Mouse (Mus musculus) liver, embryonic 12.5 days (tissue): ENCODE results near the gene Ppfibp2. TPM values are rescaled to one million over a fixed set of nuclear protein-coding genes. Genes with fewer than 3 reads are reported as not detected.

Experiments
- ATAC-seq: fragments of 200-750 bp; cut with Nextera tagmentation; 2 replicates; pipeline ENCODE4 v1.8.0; 2017; ENCODE audit warnings: moderate number of reproducible peaks, mild to moderate bottlenecking, moderate library complexity
- H3K27ac ChIP-seq: fragments of 300-500 bp; sonication (generic); 2 replicates; pipeline ENCODE4 v1.5.1; 2016; ENCODE audit warnings: mild to moderate bottlenecking
- H3K27me3 ChIP-seq: fragments of 300-500 bp; sonication (generic); replicated peaks from 2 replicates; pipeline ENCODE4 v1.6.1; 2016; ENCODE audit warnings: mild to moderate bottlenecking, moderate library complexity
- H3K36me3 ChIP-seq: fragments of 300-500 bp; sonication (generic); 2 replicates; pipeline ENCODE4 v1.6.1; 2016; ENCODE audit warnings: mild to moderate bottlenecking, moderate library complexity
- H3K4me1 ChIP-seq: fragments of 300-500 bp; sonication (generic); 2 replicates; pipeline ENCODE4 v1.6.1; 2016
- H3K4me2 ChIP-seq: fragments of 300-500 bp; sonication (generic); 2 replicates; pipeline ENCODE4 v1.6.1; 2016; ENCODE audit warnings: mild to moderate bottlenecking, moderate library complexity
- H3K4me3 ChIP-seq: fragments of 300-500 bp; sonication (generic); 2 replicates; pipeline ENCODE4 v1.5.1; 2016; ENCODE audit warnings: mild to moderate bottlenecking, moderate library complexity
- H3K9ac ChIP-seq: fragments of 300-500 bp; sonication (generic); 2 replicates; pipeline ENCODE4 v1.6.1; 2016; ENCODE audit warnings: mild to moderate bottlenecking, moderate library complexity
- H3K9me3 ChIP-seq: fragments of 300-500 bp; sonication (generic); replicated peaks from 2 replicates; pipeline ENCODE4 v1.6.1; 2016; ENCODE audit warnings: mild to moderate bottlenecking, moderate library complexity
- WGBS: fragments of 180-500 bp; shearing (Covaris S2); methylation state at CpG from one replicate; pipeline ENCODE4 v1.1.7; 2016; ENCODE audit not compliant: insufficient replicate concordance; 5-methylcytosine and 5-hydroxymethylcytosine counted together
- polyA plus RNA-seq: library from polyadenylated mRNA; unstranded; fragments of >200 nt; fragmentation: Nextera tagmentation; extraction: Ambion mirVana; gene quantifications from 2 replicates; pipeline ENCODE4 v1.2.1, GENCODE M21; 2016

Gene Ppfibp2
- polyA plus RNA-seq, 1 experiment from 2014 or later: 3.9 TPM

- 73% methylated on average over 12 of the region's 12 CpGs for WGBS
- no peak for ATAC-seq
- Histone ChIP-seq H3K9ac (no peak overlapping the region), H3K4me1 (no peaks in the 10 kb centered on the region), H3K36me3 (no peaks in the 10 kb centered on the region), H3K27me3 (no peaks in the 10 kb centered on the region), H3K9me3 (peaks cover 4% of the 10 kb centered on the region; the same call in 1 of the 2 replicates), H3K27ac (no peak overlapping the region), H3K4me3 (no peak overlapping the region), H3K4me2 (no peak overlapping the region)
These were observed 54.1 kb downstream of the Ppfibp2 start for GRCm38 (mm10) chr7:107648937-107649688.

- Histone ChIP-seq H3K4me1 (no peaks in the 10 kb centered on the region), H3K27ac (no peak overlapping the region), H3K4me3 (no peak overlapping the region), H3K9me3 (peaks cover 2% of the 10 kb centered on the region; the same call in 1 of the 2 replicates), H3K36me3 (no peaks in the 10 kb centered on the region), H3K27me3 (no peaks in the 10 kb centered on the region), H3K4me2 (no peak overlapping the region), H3K9ac (no peak overlapping the region)
- 65% methylated on average over 7 of the region's 7 CpGs for WGBS
- no peak for ATAC-seq
These were observed 55.0 kb downstream of the Ppfibp2 start for GRCm38 (mm10) chr7:107649990-107650389.

DNA sequence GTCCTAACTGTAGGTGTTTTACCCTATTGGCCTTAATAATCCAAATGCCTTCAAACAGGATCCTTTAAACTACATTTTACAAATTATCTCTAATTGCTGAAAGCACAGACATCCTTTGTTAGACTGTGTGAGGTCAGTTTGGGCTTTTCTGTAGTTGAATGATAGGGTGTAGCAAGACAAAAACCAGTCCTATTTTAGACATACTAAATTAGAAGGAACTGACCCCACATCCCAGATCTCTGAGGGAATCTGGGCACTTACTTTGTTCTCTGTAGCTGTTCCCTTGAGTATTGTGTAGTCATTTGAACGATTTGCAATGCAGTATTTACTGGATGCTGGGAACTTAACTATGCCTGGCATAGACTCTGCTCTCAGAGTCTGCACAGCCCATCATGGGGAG lies 56.8 kb downstream of the Ppfibp2 start:
- H3K9ac ChIP-seq: no peak overlapping the region
- ATAC-seq: no peak
- no peaks in the 10 kb centered on the region for H3K9me3 ChIP-seq
- WGBS: 53% methylated on average over 1 of the region's 1 CpGs
- H3K4me2 ChIP-seq: no peak overlapping the region
- H3K27ac ChIP-seq: no peak overlapping the region
- H3K4me1 ChIP-seq: no peaks in the 10 kb centered on the region
- H3K36me3 ChIP-seq: no peaks in the 10 kb centered on the region
- no peak overlapping the region for H3K4me3 ChIP-seq
- no peaks in the 10 kb centered on the region for H3K27me3 ChIP-seq

DNA sequence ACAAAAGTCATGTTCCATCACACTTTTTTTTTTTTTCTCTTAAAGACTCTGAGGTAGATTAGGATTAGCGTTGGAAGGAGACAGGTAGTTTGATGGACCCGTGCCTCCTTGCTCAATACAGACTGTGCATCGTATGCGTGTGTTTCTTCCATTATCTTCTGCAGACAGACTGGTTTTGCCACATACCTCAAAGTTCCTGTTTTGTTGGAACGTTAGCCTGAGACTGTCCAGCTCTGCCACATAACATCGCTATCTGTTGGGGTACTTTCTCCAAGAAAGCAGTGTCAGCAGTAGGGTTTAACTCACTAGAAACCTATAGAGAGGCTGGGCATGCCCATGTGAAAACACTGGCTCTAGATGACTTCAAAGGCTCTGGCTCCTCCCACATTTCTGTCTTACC lies 61.4 kb downstream of the Ppfibp2 start:
- H3K27me3 ChIP-seq: no peaks in the 10 kb centered on the region
- H3K36me3 ChIP-seq: no peaks in the 10 kb centered on the region
- no peaks in the 10 kb centered on the region for H3K9me3 ChIP-seq
- H3K4me2 ChIP-seq: no peak overlapping the region
- 32% methylated on average over 6 of the region's 6 CpGs for WGBS
- peak; percentile 32; the same call in 1 of the 2 replicates for ATAC-seq
- no peak overlapping the region for H3K9ac ChIP-seq
- H3K27ac ChIP-seq: no peak overlapping the region
- no peak overlapping the region for H3K4me3 ChIP-seq
- H3K4me1 ChIP-seq: no peaks in the 10 kb centered on the region

DNA sequence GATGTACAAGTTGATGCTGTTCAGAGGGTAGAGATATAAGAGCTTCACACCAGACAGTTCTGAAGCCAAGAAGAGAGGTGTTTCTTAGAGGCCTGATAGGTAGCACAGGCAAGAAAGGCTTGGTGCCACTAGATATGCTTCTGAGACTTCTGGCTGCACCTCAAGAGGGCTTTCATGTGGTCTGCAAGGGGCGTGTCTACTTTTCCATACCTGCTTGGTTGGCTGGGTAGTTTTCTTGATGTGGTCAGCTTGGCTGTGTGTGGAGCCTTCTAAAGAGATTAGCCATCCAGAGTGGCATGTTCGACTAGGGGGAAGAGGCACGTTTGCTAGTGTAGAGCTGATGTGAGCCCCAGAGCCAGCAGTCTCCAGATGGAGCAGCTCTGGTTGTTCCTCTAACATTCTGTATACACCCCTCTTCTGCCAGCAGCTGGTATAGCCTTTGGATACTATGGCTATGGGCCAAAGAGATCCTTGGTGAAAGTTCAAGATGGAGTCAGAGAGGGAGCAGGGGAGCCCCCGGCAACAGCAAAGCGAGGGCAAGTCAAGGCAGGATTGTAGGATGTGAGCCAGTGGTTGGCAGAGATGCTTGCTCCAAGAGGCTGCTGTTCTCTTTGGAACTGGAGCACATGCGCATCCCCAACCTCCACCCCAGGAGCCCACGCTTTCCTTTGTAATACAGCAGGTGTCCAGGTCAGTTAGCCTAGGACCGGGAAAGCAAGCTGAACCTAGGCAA lies 64.3 kb downstream of the Ppfibp2 start:
- Histone ChIP-seq H3K9ac (no peak overlapping the region), H3K36me3 (no peaks in the 10 kb centered on the region), H3K4me2 (no peak overlapping the region), H3K4me3 (no peak overlapping the region), H3K4me1 (peaks cover 11% of the 10 kb centered on the region; the same call in 1 of the 2 replicates), H3K9me3 (no peaks in the 10 kb centered on the region), H3K27ac (no peak overlapping the region), H3K27me3 (no peaks in the 10 kb centered on the region)
- WGBS: 65% methylated on average over 8 of the region's 8 CpGs
- no peak for ATAC-seq

DNA sequence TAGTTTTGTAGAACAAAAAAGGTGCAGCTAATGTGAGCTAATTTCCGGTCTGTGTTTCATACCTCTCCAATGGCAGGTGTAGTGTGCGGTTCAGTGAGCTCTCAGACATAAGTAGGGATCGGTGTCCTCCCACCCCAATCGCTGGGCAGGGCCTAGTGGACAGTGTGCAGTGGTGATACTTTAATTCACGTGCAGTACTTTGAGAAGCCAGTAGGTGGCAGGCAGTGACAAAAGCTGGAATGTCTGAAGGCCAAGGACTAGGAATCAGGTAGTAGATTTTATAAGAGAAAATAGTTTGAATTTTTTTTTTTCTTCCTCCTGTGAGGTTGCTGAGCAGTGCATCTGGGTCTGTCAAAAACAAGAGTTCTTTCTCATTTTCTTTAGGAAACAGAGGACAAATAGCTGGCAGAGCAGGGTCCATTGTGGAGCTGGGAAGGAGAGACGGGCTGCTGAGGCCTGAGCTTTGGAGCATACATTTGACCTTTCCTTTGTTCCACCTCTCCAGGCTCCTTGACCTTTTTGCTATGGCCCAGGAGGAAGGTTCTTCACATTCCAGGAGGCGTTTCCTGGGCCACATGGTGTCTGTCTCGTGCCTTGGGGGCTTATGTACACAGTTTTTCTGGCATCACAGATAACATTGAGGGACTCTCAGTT lies 66.3 kb downstream of the Ppfibp2 start:
- Histone ChIP-seq H3K4me3 (no peak overlapping the region), H3K4me1 (peaks cover 31% of the 10 kb centered on the region), H3K27ac (no peak overlapping the region), H3K36me3 (no peaks in the 10 kb centered on the region), H3K9me3 (no peaks in the 10 kb centered on the region), H3K4me2 (no peak overlapping the region), H3K9ac (no peak overlapping the region), H3K27me3 (0 out of 2 replicates have a peak, but pooled peaks cover 4% of the 10 kb centered on the region)
- no peak; the same call in 1 of the 2 replicates for ATAC-seq
- 24% methylated on average over 8 of the region's 8 CpGs for WGBS

GRCm38 (mm10) chr7:107661843-107662281 lies 66.9 kb downstream of the Ppfibp2 start:
- Histone ChIP-seq H3K27ac (no peak overlapping the region), H3K9me3 (no peaks in the 10 kb centered on the region)

DNA sequence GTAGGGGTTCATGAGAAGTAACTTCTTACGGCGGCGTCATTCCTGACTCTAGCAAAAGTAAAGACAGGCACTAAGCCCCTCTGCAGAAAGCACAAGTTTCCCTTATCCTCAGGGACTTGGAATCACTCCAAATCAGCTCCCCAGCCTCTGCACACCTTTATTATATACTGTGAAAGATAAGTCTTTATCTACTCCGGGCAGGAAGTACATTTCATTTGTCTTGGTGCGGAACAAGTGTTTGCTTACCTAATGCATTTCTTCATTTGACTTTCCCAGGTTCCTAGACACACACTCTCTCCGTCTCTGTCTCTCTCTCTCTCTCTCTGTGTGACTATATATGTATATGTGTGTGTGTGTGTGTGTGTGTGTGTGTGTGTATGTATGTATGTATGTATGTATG lies 68.6 kb downstream of the Ppfibp2 start:
- no peak overlapping the region for H3K27ac ChIP-seq
- H3K9ac ChIP-seq: no peak overlapping the region
- no peak overlapping the region for H3K4me2 ChIP-seq
- H3K9me3 ChIP-seq: no peaks in the 10 kb centered on the region
- ATAC-seq: no peak
- H3K36me3 ChIP-seq: no peaks in the 10 kb centered on the region
- 0 out of 2 replicates have a peak, but pooled peaks cover 4% of the 10 kb centered on the region for H3K27me3 ChIP-seq
- 66% methylated on average over 6 of the region's 6 CpGs for WGBS
- H3K4me1 ChIP-seq: peaks cover 40% of the 10 kb centered on the region
- H3K4me3 ChIP-seq: no peak overlapping the region

More at GRCm38 (mm10) chr7:107661843-107662281, 66.9 kb downstream of the Ppfibp2 start:
- Histone ChIP-seq H3K27me3 (0 out of 2 replicates have a peak, but pooled peaks cover 4% of the 10 kb centered on the region), H3K9ac (no peak overlapping the region), H3K36me3 (no peaks in the 10 kb centered on the region), H3K4me1 (peaks cover 36% of the 10 kb centered on the region), H3K4me2 (no peak overlapping the region), H3K4me3 (no peak overlapping the region)
- 72% methylated on average over 5 of the region's 5 CpGs for WGBS
- no peak for ATAC-seq

GRCm38 (mm10) chr7:107664063-107665056 lies 69.4 kb downstream of the Ppfibp2 start:
- Histone ChIP-seq H3K27me3 (0 out of 2 replicates have a peak, but pooled peaks cover 4% of the 10 kb centered on the region), H3K9me3 (no peaks in the 10 kb centered on the region), H3K4me2 (no peak overlapping the region), H3K27ac (peak overlapping the region; percentile 63), H3K36me3 (no peaks in the 10 kb centered on the region), H3K9ac (no peak overlapping the region), H3K4me1 (peaks cover 40% of the 10 kb centered on the region), H3K4me3 (no peak overlapping the region)
- WGBS: 37% methylated on average over 8 of the region's 8 CpGs
- no peak for ATAC-seq

- Histone ChIP-seq H3K27me3 (0 out of 2 replicates have a peak, but pooled peaks cover 4% of the 10 kb centered on the region), H3K4me3 (no peak overlapping the region), H3K36me3 (no peaks in the 10 kb centered on the region), H3K27ac (peak overlapping the region; percentile 63), H3K4me2 (peak overlapping the region; percentile 42; the same call in 1 of the 2 replicates), H3K9me3 (no peaks in the 10 kb centered on the region), H3K9ac (no peak overlapping the region), H3K4me1 (peaks cover 40% of the 10 kb centered on the region)
- whole genome bisulfite sequencing: 16% methylated on average over 4 of the region's 4 CpGs
- ATAC-seq: 0 out of 2 replicates have a peak, but pooled peaks have one; percentile 20
These were observed 70.2 kb downstream of the Ppfibp2 start for GRCm38 (mm10) chr7:107665221-107665585.
